Mouse (Mus musculus) left cerebral cortex, postnatal 4 days (tissue): ENCODE measurements around the gene Tyw3. TPM values are rescaled to one million over a fixed set of nuclear protein-coding genes. Genes with fewer than 3 reads are reported as not detected.

Experiments used
- DNase-seq: peaks from one replicate; pipeline ENCODE4 v3.0.0-alpha.2; 2022
- intact Hi-C: fragments of 180-260 bp; cut with DNase I; formaldehyde crosslinking; loops from one replicate; pipeline ENCODE4 v1.15.1; 2025
- total RNA-seq, 2 experiments: library from RNA; stranded (reverse); gene quantifications; 2 replicates each; pipeline ENCODE4 v1.2.3; 2021

The Tyw3 gene
- total RNA-seq, 2 experiments from 2014 or later = 6.4 to 9.4 TPM

DNA sequence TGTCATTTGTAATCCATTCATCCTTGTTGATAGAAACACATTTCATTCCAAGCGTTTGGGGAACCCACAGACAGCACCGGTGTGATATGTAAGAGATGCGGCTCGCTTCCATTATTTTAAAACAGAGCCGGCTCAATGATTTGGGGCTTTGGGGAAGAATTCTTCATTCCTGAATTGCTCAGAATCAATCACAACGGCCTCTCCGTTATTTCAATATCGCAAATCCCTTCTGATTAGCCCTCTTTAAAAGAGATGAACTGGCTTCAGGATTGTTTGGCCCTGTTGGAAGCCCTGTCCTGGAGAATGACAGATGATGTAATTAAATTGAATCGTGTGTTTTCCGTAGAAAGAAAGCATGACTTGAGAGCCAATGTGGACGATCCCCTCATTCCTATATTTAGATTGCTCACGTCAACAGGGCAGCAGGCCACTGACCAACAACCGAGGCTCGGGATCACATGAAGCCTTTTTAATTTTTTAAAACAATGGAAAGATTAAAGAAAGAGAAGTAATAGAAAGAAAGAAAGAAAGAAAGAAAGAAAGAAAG, 26.8 kb downstream of the Tyw3 start:
- intact Hi-C loops = loop anchor here (5.0 to 10.0 kb wide), 2 partner anchors 243 to 595 kb away; partner anchors contain the start of gene Slc44a5
- no peak for DNase-seq

DNA sequence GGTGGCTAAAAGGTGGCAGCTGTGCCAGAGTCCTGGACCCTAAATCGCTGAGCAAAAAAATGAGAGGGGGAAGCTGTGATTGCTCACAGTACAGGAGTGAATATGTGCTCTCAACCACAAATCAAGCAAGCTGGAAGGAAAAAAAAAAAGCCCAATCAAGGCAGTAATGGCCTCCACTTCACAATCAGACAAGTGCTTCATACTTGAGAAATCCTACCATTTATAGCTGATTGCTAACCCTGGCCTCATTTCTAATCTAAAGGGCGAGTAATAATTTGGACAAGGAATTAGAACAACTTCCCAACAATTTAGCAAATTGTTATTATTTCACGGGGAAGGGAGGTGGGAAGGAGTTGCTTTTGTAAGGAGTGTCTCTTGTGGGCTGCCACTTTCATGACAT, 31.5 kb downstream of the Tyw3 start:
- intact Hi-C loops = no loop called here
- DNase-seq = no peak

DNA sequence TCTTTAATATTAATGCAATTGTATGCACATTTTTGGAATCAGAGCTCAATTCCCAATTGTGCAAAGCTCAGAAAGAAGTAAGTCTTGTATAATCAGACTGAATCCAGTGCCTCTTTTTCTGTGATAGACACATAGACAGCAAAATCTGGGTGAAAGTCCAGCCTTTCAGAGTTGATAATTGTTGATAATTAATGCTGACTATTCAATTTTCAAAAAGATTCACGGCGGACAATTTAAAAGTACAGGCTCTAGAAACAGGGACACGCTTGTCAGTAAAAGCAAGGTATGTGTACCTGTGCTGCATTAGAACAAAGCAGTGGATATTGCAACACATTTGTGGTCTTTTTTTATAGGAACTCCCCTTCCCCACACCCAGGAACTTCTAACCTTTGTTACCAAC, 34.7 kb downstream of the Tyw3 start:
- intact Hi-C loops = no loop called here
- DNase-seq = no peak

DNA sequence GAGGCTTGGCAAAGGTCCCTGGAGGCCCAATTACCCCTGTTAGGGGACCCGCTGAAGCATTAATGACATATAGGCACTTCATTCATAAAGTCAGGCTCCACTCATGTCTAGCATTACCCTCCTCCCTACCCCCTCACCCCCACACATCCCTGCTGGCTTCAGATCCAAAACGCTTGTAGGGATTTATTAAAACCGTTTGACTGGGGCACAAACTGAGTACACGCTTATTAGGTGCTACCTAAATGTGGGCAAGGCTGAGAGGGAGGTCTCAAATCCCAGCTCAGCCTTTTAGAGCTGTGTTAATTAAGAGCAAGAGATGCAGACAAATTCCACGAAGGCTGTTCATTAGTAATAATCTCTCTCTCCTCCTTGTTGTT, 45.9 kb downstream of the Tyw3 start:
- DNase-seq = no peak
- intact Hi-C loops = no loop called here

DNA sequence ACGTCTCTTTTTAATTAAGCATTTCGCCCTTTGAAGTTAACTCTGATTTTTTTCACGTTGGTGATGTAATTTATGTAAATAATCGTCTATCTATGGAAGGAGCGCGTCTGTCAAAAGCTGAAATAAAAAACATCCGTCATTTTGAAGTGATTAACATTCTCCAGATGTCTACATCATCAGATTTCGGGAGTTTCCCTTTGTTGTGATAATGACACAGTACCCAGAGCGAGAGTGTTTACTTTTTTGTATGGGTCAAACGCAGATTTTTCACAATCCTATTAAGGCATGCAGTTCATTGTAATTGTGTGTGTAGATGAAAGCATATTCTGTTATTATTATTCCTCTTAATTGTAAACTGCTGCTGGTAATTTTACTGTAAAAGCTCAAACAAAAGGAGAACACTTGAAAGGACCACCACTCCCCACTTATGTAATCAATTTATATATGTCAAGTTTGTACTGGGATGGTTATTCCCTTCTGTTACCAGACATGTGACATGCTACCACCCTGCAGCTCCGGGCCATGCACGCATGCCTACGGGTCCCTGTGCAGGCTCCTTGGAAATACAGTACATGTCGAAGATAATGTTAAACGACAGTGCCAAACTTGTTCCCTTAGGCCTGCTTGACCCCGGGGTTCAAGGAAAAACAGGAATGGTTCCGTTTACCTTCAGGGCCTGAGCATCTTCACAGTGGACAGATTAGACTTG, 46.4 kb downstream of the Tyw3 start:
- intact Hi-C loops = no loop called here
- no peak for DNase-seq

DNA sequence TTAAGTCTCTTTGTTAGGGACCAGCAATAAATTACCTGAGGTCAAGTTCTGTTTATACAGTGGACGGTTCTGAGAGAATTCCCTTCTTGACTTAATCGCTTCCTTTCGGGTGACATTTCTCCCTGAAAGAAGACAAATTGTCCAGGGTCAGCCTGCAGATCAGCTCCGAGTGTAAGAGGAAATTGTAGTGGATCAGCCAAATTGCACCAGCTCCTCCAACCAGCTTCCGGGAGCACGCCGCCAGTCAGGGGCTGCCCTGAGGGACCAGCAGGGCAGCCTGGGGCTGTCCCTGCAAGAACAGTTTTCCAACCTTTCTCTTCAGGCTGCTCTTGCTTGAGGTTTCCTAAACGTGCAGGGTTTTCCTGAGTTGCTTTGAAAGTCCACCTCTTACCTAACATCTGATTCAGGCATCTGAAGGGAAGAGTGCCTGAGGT, 48.0 kb downstream of the Tyw3 start:
- DNase-seq = no peak
- intact Hi-C loops = no loop called here

DNA sequence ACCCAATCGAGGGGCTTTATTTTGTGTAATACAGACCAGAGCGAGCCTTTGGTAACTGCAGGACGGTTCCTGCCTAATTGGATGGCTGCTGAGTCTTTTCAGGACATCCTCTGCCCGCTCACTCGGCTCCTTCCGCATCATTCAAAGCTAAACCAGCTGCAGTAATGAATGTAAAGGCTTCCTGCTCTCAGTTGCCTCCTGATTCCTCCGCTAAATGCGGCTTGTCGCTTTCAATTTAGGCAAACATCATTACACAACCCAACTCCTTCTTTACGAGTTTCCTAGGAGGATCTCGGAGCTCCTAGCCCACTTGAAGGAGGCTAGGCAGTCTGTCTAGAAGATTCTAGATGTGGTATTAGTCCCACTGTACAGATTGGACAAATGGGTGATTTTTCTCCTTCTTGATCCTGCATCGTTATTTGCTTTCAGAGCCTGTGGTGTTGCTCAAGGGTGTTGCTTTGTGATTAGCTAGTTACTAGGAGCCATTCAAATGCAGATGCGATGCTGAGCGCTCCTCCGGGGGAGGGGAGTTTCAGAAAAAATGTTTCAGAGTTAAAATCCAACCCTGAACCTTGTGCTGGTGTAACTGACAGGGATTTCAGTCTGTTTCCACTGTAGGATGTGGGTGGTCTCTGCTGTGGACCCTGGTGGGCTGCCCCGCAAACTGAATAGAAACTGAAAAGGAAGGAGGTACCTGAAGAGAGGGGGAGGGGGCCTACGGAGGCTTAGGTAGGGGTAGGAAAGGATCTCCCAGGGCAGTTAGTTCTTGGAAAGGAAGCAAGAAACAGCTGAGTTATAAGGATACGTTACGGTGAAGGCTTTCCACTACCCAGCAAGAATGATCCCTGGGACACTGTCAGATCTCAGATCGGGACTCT, 49.1 kb downstream of the Tyw3 start:
- no peak for DNase-seq
- intact Hi-C loops = no loop called here

DNA sequence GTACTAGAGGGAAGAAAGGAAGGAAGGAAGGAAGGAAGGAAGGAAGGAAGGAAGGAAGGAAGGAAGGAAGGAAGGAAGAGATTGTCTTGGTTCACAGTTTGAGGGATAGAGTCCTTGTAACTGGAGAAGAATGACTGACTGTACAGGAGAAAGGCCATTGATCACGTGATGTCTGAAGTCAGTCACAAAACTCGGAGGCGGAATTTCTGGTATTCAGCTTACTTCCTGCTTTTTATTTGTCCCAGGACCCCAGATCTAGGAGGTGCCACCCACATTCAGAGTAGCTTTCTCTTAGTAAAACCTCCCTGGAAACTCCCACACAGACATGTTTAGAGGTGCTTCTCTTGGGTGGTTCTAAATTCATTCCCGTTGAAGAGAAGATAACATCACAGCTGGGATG, 50.7 kb downstream of the Tyw3 start:
- no peak for DNase-seq
- intact Hi-C loops = no loop called here

DNA sequence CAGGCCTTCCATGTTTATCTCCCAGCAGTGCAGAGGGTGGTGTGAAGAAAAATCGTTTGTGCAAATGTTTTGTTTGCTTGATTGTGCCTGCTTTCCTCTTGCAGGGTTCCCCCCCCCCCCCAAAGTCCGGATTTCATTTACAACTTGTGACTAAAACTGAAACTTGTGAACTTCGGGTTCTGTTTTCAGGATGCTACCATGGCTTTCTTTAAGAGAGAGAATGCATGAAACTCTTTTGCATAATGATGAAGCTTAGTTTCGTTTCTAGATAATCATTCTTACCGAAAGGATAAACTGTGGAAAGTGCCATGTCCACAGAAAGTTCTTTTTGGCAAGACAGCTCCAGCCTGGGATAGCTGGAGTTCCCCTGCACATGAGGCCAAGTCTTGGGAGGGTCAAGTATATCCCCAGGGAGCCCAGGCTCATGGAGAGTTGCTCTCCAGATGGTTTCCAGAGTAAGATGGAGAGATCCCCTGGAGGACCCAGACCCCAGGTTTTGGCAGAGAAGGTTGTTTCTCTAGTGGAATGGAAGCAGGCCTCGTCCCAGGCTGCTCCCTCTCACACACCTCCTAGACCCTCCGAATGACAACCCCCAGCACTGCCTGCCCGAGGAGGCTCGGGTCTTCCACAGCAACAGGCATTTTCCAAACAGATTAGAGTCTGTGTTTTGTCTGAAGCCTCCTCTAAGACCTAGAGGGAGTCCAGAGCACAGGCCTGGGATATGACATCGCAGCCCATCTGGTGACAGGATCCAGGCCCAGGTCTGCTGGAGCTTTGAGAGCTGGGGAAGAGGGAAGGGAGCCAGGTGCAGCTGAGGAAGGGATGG, 56.6 kb downstream of the Tyw3 start:
- no peak for DNase-seq
- intact Hi-C loops = no loop called here

DNA sequence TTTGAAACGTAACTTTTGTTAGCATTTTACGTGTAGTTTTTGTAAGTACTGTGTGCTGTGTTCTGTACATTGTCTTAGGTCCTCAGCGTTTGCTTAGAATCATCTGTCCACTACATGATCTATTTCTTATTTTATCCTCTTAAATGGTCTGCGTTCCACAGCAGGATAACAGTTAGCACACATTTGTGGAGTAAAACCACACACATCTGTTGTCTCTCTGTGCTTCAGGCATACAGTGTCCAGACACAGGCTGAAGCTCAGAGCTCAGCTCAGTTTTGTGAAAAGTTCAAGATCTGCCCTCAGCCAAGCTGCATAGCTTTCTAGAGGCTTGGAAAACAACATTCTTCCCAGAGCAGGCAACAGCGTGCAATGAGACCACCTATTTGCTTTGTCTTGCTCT, 60.8 kb downstream of the Tyw3 start:
- DNase-seq = no peak
- intact Hi-C loops = no loop called here

DNA sequence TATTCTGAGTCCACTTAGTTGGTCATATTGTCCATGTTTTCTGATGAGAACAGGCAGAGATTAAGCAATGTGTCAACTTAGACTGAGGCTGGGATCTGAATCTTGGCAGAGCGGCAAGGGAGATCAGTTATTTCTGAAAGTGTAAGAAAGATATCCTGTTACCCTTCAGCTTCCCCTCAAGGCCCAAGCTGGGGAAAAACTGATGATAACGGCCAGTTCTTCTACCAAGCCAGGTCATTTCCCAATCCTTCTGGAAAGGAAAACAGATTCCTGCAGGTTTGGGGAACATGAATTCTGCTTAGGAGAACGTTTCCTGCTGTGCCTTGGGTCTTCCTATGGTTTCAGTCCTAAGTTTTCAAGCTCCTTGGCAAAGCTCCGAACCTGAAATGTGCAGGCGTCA, 63.7 kb downstream of the Tyw3 start:
- intact Hi-C loops = no loop called here
- no peak for DNase-seq

DNA sequence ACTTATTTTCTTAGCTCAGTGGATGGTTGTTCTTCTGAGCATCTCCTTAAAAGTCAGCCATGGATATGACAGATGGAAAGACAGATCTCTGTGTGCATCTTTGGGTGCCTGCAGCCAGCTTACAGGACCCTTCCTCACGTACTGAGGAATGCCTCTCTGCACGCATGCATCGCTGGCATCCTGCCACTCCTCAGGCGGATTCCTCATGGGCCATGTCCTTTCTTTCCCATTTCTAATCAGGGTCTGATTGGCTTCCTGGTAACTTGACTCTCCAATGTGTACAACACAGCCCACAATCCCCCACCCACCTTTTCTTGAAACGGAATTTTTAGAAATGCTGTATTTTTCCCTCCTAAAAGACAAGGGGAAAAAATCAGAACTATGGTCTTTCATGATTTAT, 67.9 kb downstream of the Tyw3 start:
- intact Hi-C loops = no loop called here

DNA sequence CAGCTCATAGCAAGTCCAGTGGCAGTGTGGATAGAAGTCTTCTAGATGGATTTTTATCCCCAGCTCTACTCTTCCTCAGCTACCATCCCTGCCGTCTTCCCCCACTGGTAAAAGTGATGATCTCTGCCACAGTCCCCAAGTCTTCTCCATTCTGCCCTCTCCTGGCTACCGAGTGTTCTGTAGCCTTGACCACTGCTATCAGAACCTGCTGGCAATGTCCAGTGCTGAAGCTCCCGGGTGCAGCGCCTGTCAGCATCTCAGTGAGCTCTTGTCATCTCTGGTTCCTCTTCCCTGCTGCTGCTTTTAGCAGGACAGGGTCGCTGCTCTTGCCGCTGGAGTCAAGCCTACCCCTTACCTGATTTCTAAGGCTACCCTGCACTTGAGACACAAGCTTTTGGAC, 70.3 kb downstream of the Tyw3 start:
- DNase-seq = peak; percentile 3
- intact Hi-C loops = no loop called here

More for the DNA sequence above, 67.9 kb downstream of the Tyw3 start:
- DNase-seq = peak; percentile 8

Other genes with a start within 250 kb of the Tyw3 start
- gene Cryz, start 393 bp downstream of the Tyw3 start, total RNA-seq = 10 to 100 TPM in 1 of 2 experiments, 1 to 10 TPM in 1; 8.6 to 10.9 TPM
- gene Erich3, start 66.8 kb upstream of the Tyw3 start, total RNA-seq = 1 to 10 TPM; 3.4 to 5.0 TPM